Mouse (Mus musculus): ENCODE results near the gene Unc80. TPM values are rescaled to one million over a fixed set of nuclear protein-coding genes. Genes with fewer than 3 reads are reported as not detected.

The Unc80 gene
- polyA plus RNA-seq, 1 experiment = not detected

DNA sequence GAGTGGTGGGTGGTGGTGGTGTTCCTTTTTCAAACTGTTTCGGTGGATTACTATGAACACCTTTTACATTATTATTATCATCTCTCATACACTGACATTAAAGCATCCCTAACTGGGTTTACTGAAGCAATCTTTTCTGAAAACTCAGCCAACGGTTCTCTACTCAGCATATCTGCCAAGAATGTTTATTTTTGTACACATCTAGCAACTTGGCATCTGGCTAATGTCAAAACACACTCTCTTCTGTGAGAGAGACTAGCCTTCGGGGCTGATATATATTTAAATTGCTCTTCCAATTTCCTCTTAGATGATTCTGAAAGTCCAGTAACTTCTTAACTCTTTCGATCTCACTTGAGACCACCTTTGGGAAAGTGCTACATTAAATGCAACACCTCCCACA lies 7.3 kb upstream of the Unc80 start:
- no peak overlapping the region for H3K4me3 ChIP-seq (ENCODE audit: insufficient read depth, low read length)
- H3K4me1 ChIP-seq (ENCODE audit: control insufficient read depth, insufficient read depth, low read length) = no peaks in the 10 kb centered on the region
- TF ChIP-seq CTCF (IDR thresholded peaks at IDR 0.05; ENCODE audit: borderline replicate concordance, insufficient read depth, low read length) = no peak
- no peak for TF ChIP-seq POLR2A (IDR thresholded peaks at IDR 0.05; ENCODE audit: low read depth, low read length)
- H3K27ac ChIP-seq (ENCODE audit: insufficient read depth, low read length) = no peak overlapping the region

- H3K4me3 ChIP-seq (ENCODE audit: insufficient read depth, low read length) = no peak overlapping the region
- H3K4me1 ChIP-seq (ENCODE audit: control insufficient read depth, insufficient read depth, low read length) = no peaks in the 10 kb centered on the region
- H3K27ac ChIP-seq (ENCODE audit: insufficient read depth, low read length) = no peak overlapping the region
- no peak for TF ChIP-seq CTCF (IDR thresholded peaks at IDR 0.05; ENCODE audit: borderline replicate concordance, insufficient read depth, low read length)
- no peak for TF ChIP-seq POLR2A (IDR thresholded peaks at IDR 0.05; ENCODE audit: low read depth, low read length)
These were observed 495 bp downstream of the Unc80 start for GRCm38 (mm10) chr1:66468704-66469020.

DNA sequence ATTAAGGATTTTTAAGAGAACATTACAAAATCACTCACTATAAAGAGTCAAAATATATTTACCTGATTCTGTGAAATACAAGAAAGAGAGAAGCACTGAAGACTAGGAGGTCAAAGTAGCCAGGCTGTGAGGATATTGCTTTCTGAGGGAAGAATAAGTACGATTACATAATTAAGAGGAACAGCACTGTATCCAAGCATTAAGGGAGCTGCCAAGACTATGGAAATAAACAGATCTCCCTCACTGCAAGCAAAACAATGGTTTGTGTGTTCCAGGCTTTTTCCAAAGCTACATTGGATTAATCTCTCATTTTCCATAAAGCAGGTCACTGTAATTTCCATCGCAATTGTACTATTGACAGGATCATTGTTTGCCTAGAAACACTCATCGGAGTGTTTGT lies 14.6 kb downstream of the Unc80 start:
- Histone ChIP-seq H3K4me1 (ENCODE audit: control insufficient read depth, insufficient read depth, low read length) (no peaks in the 10 kb centered on the region), H3K4me3 (ENCODE audit: insufficient read depth, low read length) (no peak overlapping the region), H3K27ac (ENCODE audit: insufficient read depth, low read length) (no peak overlapping the region)
- TF ChIP-seq CTCF (IDR thresholded peaks at IDR 0.05; ENCODE audit: borderline replicate concordance, insufficient read depth, low read length) (no peak), POLR2A (IDR thresholded peaks at IDR 0.05; ENCODE audit: low read depth, low read length) (no peak)

- H3K27ac ChIP-seq (ENCODE audit: insufficient read depth, low read length) = no peak overlapping the region
- no peak overlapping the region for H3K4me3 ChIP-seq (ENCODE audit: insufficient read depth, low read length)
- H3K4me1 ChIP-seq (ENCODE audit: control insufficient read depth, insufficient read depth, low read length) = no peaks in the 10 kb centered on the region
- TF ChIP-seq POLR2A (IDR thresholded peaks at IDR 0.05; ENCODE audit: low read depth, low read length) = no peak
- no peak for TF ChIP-seq CTCF (IDR thresholded peaks at IDR 0.05; ENCODE audit: borderline replicate concordance, insufficient read depth, low read length)
These were observed 24.9 kb downstream of the Unc80 start for GRCm38 (mm10) chr1:66493064-66493463.

DNA sequence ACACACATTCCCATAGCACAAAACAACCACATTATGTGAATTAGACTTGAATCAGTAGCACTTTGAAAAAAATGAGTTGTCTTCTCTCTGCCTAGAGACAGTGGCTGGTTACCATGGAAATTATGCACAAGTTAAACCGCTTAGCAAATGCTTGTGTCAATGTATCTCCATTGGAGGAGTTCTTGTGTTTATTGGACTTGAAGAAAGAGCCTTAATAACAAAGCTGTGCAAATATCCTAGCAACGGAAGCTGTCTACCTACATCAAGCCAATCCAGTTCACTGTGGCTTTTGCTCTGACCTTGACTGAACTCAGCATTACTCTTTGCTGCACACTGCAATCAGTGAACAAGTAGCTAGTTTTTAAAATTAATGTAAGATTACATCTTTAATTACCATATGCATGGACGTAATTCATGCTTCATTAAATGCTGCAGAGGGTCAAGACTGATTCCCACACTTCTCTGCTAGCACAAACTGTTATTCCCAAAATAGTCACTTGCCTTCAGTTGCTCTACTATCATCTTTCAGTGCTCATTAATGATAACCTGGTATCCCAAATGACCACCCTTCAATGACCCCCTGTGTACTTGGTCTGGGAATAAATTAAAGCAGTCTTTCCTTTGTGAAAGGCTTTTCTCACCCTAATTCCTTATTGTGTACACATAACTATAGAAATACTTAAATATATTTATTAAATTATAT lies 27.3 kb downstream of the Unc80 start:
- Histone ChIP-seq H3K27ac (ENCODE audit: insufficient read depth, low read length) (no peak overlapping the region), H3K4me1 (ENCODE audit: control insufficient read depth, insufficient read depth, low read length) (no peaks in the 10 kb centered on the region), H3K4me3 (ENCODE audit: insufficient read depth, low read length) (no peak overlapping the region)
- TF ChIP-seq POLR2A (IDR thresholded peaks at IDR 0.05; ENCODE audit: low read depth, low read length) = no peak
- TF ChIP-seq CTCF (IDR thresholded peaks at IDR 0.05; ENCODE audit: borderline replicate concordance, insufficient read depth, low read length) = no peak

- no peak overlapping the region for H3K27ac ChIP-seq (ENCODE audit: insufficient read depth, low read length)
- H3K4me1 ChIP-seq (ENCODE audit: control insufficient read depth, insufficient read depth, low read length) = no peaks in the 10 kb centered on the region
- no peak overlapping the region for H3K4me3 ChIP-seq (ENCODE audit: insufficient read depth, low read length)
- no peak for TF ChIP-seq POLR2A (IDR thresholded peaks at IDR 0.05; ENCODE audit: low read depth, low read length)
- no peak for TF ChIP-seq CTCF (IDR thresholded peaks at IDR 0.05; ENCODE audit: borderline replicate concordance, insufficient read depth, low read length)
These were observed 82.6 kb downstream of the Unc80 start for GRCm38 (mm10) chr1:66550812-66551211.

GRCm38 (mm10) chr1:66552396-66552966 lies 84.3 kb downstream of the Unc80 start:
- H3K4me3 ChIP-seq (ENCODE audit: insufficient read depth, low read length) = no peak overlapping the region
- TF ChIP-seq POLR2A (IDR thresholded peaks at IDR 0.05; ENCODE audit: low read depth, low read length) (no peak), CTCF (IDR thresholded peaks at IDR 0.05; ENCODE audit: borderline replicate concordance, insufficient read depth, low read length) (no peak)
- H3K27ac ChIP-seq (ENCODE audit: insufficient read depth, low read length) = no peak overlapping the region

DNA sequence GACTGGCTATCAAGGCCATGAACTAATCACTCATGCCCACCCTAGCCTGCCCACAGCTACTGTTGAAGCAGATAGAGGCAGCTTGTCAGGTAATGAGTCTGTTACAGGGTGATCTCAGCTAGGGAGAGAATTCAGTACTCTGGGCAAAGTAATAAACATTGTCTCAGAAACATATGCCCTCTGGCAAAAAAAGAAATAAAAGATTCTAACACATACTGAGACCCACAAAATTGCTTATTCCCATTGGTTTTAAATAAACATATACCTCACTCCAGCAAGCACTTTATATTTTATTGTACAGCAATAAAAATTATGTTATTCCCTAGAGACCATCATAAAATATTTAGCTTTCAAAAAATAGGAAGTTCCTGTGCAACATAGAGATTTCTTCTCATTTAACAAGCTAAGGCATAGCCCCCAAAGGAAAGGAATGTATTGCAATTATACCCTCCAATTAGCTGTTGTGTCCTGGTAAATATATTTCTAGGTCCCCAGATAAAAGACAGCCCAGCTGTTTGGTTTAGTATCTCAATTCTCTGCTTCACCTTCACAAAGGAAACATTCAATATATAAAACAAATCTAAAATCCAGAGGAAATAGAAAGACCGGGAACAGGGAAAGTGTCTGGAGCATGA lies 93.6 kb downstream of the Unc80 start:
- Histone ChIP-seq H3K4me1 (ENCODE audit: control insufficient read depth, insufficient read depth, low read length) (no peaks in the 10 kb centered on the region), H3K4me3 (ENCODE audit: insufficient read depth, low read length) (no peak overlapping the region), H3K27ac (ENCODE audit: insufficient read depth, low read length) (no peak overlapping the region)
- TF ChIP-seq CTCF (IDR thresholded peaks at IDR 0.05; ENCODE audit: borderline replicate concordance, insufficient read depth, low read length) = no peak
- no peak for TF ChIP-seq POLR2A (IDR thresholded peaks at IDR 0.05; ENCODE audit: low read depth, low read length)

More at GRCm38 (mm10) chr1:66552396-66552966, 84.3 kb downstream of the Unc80 start:
- H3K4me1 ChIP-seq (ENCODE audit: control insufficient read depth, insufficient read depth, low read length) = no peaks in the 10 kb centered on the region

GRCm38 (mm10) chr1:66562332-66562731 lies 94.2 kb downstream of the Unc80 start:
- Histone ChIP-seq H3K4me3 (ENCODE audit: insufficient read depth, low read length) (no peak overlapping the region), H3K4me1 (ENCODE audit: control insufficient read depth, insufficient read depth, low read length) (no peaks in the 10 kb centered on the region), H3K27ac (ENCODE audit: insufficient read depth, low read length) (no peak overlapping the region)
- no peak for TF ChIP-seq CTCF (IDR thresholded peaks at IDR 0.05; ENCODE audit: borderline replicate concordance, insufficient read depth, low read length)
- TF ChIP-seq POLR2A (IDR thresholded peaks at IDR 0.05; ENCODE audit: low read depth, low read length) = no peak

- Histone ChIP-seq H3K4me1 (ENCODE audit: control insufficient read depth, insufficient read depth, low read length) (no peaks in the 10 kb centered on the region), H3K27ac (ENCODE audit: insufficient read depth, low read length) (no peak overlapping the region), H3K4me3 (ENCODE audit: insufficient read depth, low read length) (no peak overlapping the region)
- TF ChIP-seq POLR2A (IDR thresholded peaks at IDR 0.05; ENCODE audit: low read depth, low read length) = no peak
- TF ChIP-seq CTCF (IDR thresholded peaks at IDR 0.05; ENCODE audit: borderline replicate concordance, insufficient read depth, low read length) = no peak
These were observed 101.6 kb downstream of the Unc80 start for GRCm38 (mm10) chr1:66569736-66570135.
